Mouse (Mus musculus): Measurements from ENCODE around the gene Gm43951. TPM values are rescaled to one million over a fixed set of nuclear protein-coding genes. Genes with fewer than 3 reads are reported as not detected.
"Not testable (repeated sequence)": the region's sequence is repeated elsewhere in the genome, so short reads cannot be mapped to it uniquely, and the experiment has no call there.

Gm43951 gene
- polyA plus RNA-seq, 1 experiment from 2014 or later, result not detected

- Histone ChIP-seq H3K4me3 (replicated peaks) (no peak overlapping the region), H3K4me2 (no peak overlapping the region), H3K36me3 (replicated peaks) (peaks cover under 1% of the 10 kb centered on the region; the same call in 1 of the 2 replicates), H3K9ac (no peak overlapping the region), H3K9me3 (replicated peaks) (no peaks in the 10 kb centered on the region), H3K4me1 (replicated peaks) (peaks cover 27% of the 10 kb centered on the region), H3K27me3 (no peaks in the 10 kb centered on the region), H3K27ac (replicated peaks) (no peak overlapping the region)
- no peak for ATAC-seq (ENCODE audit: insufficient read depth)
- WGBS (ENCODE audit: insufficient replicate concordance), result 77% methylated on average over 1 of the region's 1 CpGs
Measured at GRCm38 (mm10) chr11:72203440-72203839, 3.2 kb downstream of the Gm43951 start.

GRCm38 (mm10) chr11:72196506-72196905 is 10.1 kb downstream of the Gm43951 start:
- no peaks in the 10 kb centered on the region for H3K27me3 ChIP-seq
- H3K27ac ChIP-seq (replicated peaks), result no peak overlapping the region
- no peaks in the 10 kb centered on the region for H3K4me1 ChIP-seq (replicated peaks)
- WGBS (ENCODE audit: insufficient replicate concordance), result 74% methylated on average over 8 of the region's 8 CpGs
- H3K9ac ChIP-seq, result no peak overlapping the region
- H3K4me2 ChIP-seq, result no peak overlapping the region
- ATAC-seq (ENCODE audit: insufficient read depth), result no peak
- H3K4me3 ChIP-seq (replicated peaks), result no peak overlapping the region
- H3K36me3 ChIP-seq (replicated peaks), result peaks cover 14% of the 10 kb centered on the region; the same call in 1 of the 2 replicates
- no peaks in the 10 kb centered on the region for H3K9me3 ChIP-seq (replicated peaks)

- Histone ChIP-seq H3K27ac (replicated peaks) (no peak overlapping the region), H3K4me1 (replicated peaks) (no peaks in the 10 kb centered on the region), H3K4me3 (replicated peaks) (no peak overlapping the region), H3K36me3 (replicated peaks) (peaks cover 26% of the 10 kb centered on the region; the same call in 1 of the 2 replicates), H3K9me3 (replicated peaks) (no peaks in the 10 kb centered on the region), H3K9ac (no peak overlapping the region), H3K27me3 (no peaks in the 10 kb centered on the region), H3K4me2 (no peak overlapping the region)
- ATAC-seq (ENCODE audit: insufficient read depth), result no peak
- WGBS (ENCODE audit: insufficient replicate concordance), result 76% methylated on average over 2 of the region's 2 CpGs
Measured at GRCm38 (mm10) chr11:72194259-72194658, 12.4 kb downstream of the Gm43951 start.

- ATAC-seq (ENCODE audit: insufficient read depth), result no peak
- no peak overlapping the region for H3K4me3 ChIP-seq (replicated peaks)
- no peak overlapping the region for H3K4me2 ChIP-seq
- H3K9ac ChIP-seq, result no peak overlapping the region
- WGBS (ENCODE audit: insufficient replicate concordance), result 69% methylated on average over 1 of the region's 1 CpGs
- no peaks in the 10 kb centered on the region for H3K27me3 ChIP-seq
- peaks cover 19% of the 10 kb centered on the region; the same call in 1 of the 2 replicates for H3K36me3 ChIP-seq (replicated peaks)
- H3K9me3 ChIP-seq (replicated peaks), result no peaks in the 10 kb centered on the region
- no peaks in the 10 kb centered on the region for H3K4me1 ChIP-seq (replicated peaks)
- H3K27ac ChIP-seq (replicated peaks), result no peak overlapping the region
Measured at GRCm38 (mm10) chr11:72190857-72191256, 15.8 kb downstream of the Gm43951 start.

GRCm38 (mm10) chr11:72184252-72184651 is 22.4 kb downstream of the Gm43951 start:
- ATAC-seq (ENCODE audit: insufficient read depth), result no peak
- no peak overlapping the region for H3K27ac ChIP-seq (replicated peaks)
- H3K4me1 ChIP-seq (replicated peaks), result no peaks in the 10 kb centered on the region
- WGBS (ENCODE audit: insufficient replicate concordance), result 65% methylated on average over 4 of the region's 4 CpGs
- H3K27me3 ChIP-seq, result no peaks in the 10 kb centered on the region
- peaks cover 13% of the 10 kb centered on the region for H3K36me3 ChIP-seq (replicated peaks)
- H3K9ac ChIP-seq, result no peak overlapping the region
- no peak overlapping the region for H3K4me2 ChIP-seq
- no peak overlapping the region for H3K4me3 ChIP-seq (replicated peaks)
- no peaks in the 10 kb centered on the region for H3K9me3 ChIP-seq (replicated peaks)

- Histone ChIP-seq H3K4me2 (no peak overlapping the region), H3K27me3 (no peaks in the 10 kb centered on the region), H3K9ac (no peak overlapping the region), H3K27ac (replicated peaks) (no peak overlapping the region), H3K36me3 (replicated peaks) (peaks cover 13% of the 10 kb centered on the region; the same call in 1 of the 2 replicates), H3K4me1 (replicated peaks) (no peaks in the 10 kb centered on the region), H3K4me3 (replicated peaks) (no peak overlapping the region), H3K9me3 (replicated peaks) (no peaks in the 10 kb centered on the region)
- ATAC-seq (ENCODE audit: insufficient read depth), result no peak
- 79% methylated on average over 4 of the region's 4 CpGs for WGBS (ENCODE audit: insufficient replicate concordance)
Measured at GRCm38 (mm10) chr11:72181136-72181535, 25.5 kb downstream of the Gm43951 start.

- H3K4me1 ChIP-seq (replicated peaks), result no peaks in the 10 kb centered on the region
- 71% methylated on average over 5 of the region's 5 CpGs for WGBS (ENCODE audit: insufficient replicate concordance)
- H3K9me3 ChIP-seq (replicated peaks), result no peaks in the 10 kb centered on the region
- no peak overlapping the region for H3K27ac ChIP-seq (replicated peaks)
- no peak overlapping the region for H3K4me2 ChIP-seq
- no peak overlapping the region for H3K4me3 ChIP-seq (replicated peaks)
- peaks cover 18% of the 10 kb centered on the region for H3K36me3 ChIP-seq (replicated peaks)
- no peak for ATAC-seq (ENCODE audit: insufficient read depth)
- no peaks in the 10 kb centered on the region for H3K27me3 ChIP-seq
- H3K9ac ChIP-seq, result no peak overlapping the region
Measured at GRCm38 (mm10) chr11:72180556-72180955, 26.1 kb downstream of the Gm43951 start.

GRCm38 (mm10) chr11:72176553-72176952 is 30.1 kb downstream of the Gm43951 start:
- Histone ChIP-seq H3K4me3 (replicated peaks) (no peak overlapping the region), H3K4me2 (no peak overlapping the region), H3K4me1 (replicated peaks) (no peaks in the 10 kb centered on the region), H3K27ac (replicated peaks) (no peak overlapping the region), H3K27me3 (no peaks in the 10 kb centered on the region), H3K36me3 (replicated peaks) (peaks cover 32% of the 10 kb centered on the region), H3K9me3 (replicated peaks) (no peaks in the 10 kb centered on the region), H3K9ac (no peak overlapping the region)
- WGBS (ENCODE audit: insufficient replicate concordance), result 73% methylated on average over 3 of the region's 3 CpGs
- no peak for ATAC-seq (ENCODE audit: insufficient read depth)

GRCm38 (mm10) chr11:72175966-72176365 is 30.7 kb downstream of the Gm43951 start:
- Histone ChIP-seq H3K9ac (no peak overlapping the region), H3K36me3 (replicated peaks) (peaks cover 31% of the 10 kb centered on the region), H3K4me1 (replicated peaks) (no peaks in the 10 kb centered on the region), H3K27me3 (no peaks in the 10 kb centered on the region), H3K4me3 (replicated peaks) (no peak overlapping the region), H3K27ac (replicated peaks) (no peak overlapping the region), H3K4me2 (no peak overlapping the region), H3K9me3 (replicated peaks) (no peaks in the 10 kb centered on the region)
- WGBS (ENCODE audit: insufficient replicate concordance), result 72% methylated on average over 5 of the region's 5 CpGs
- ATAC-seq (ENCODE audit: insufficient read depth), result no peak

GRCm38 (mm10) chr11:72174721-72175120 is 31.9 kb downstream of the Gm43951 start:
- Histone ChIP-seq H3K27ac (replicated peaks) (no peak overlapping the region), H3K4me3 (replicated peaks) (no peak overlapping the region), H3K27me3 (no peaks in the 10 kb centered on the region), H3K4me2 (no peak overlapping the region), H3K9me3 (replicated peaks) (no peaks in the 10 kb centered on the region), H3K36me3 (replicated peaks) (peaks cover 31% of the 10 kb centered on the region), H3K9ac (no peak overlapping the region), H3K4me1 (replicated peaks) (no peaks in the 10 kb centered on the region)
- ATAC-seq (ENCODE audit: insufficient read depth), result no peak
- WGBS (ENCODE audit: insufficient replicate concordance), result 71% methylated on average over 6 of the region's 6 CpGs

- ATAC-seq (ENCODE audit: insufficient read depth), result no peak
- WGBS (ENCODE audit: insufficient replicate concordance), result 73% methylated on average over 5 of the region's 5 CpGs
Measured at GRCm38 (mm10) chr11:72173506-72173905, 33.1 kb downstream of the Gm43951 start.

GRCm38 (mm10) chr11:72171906-72172305 is 34.7 kb downstream of the Gm43951 start:
- WGBS (ENCODE audit: insufficient replicate concordance), result 60% methylated on average over 4 of the region's 4 CpGs
- H3K27ac ChIP-seq (replicated peaks); H3K4me1 ChIP-seq (replicated peaks); H3K4me2 ChIP-seq; H3K9ac ChIP-seq; H3K9me3 ChIP-seq (replicated peaks); H3K27me3 ChIP-seq; ATAC-seq (ENCODE audit: insufficient read depth); H3K4me3 ChIP-seq (replicated peaks): not testable (repeated sequence)
- H3K36me3 ChIP-seq (replicated peaks), result peaks cover 24% of the 10 kb centered on the region

More at GRCm38 (mm10) chr11:72173506-72173905, 33.1 kb downstream of the Gm43951 start:
- H3K4me1 ChIP-seq (replicated peaks), result no peaks in the 10 kb centered on the region
- H3K4me2 ChIP-seq, result no peak overlapping the region
- no peaks in the 10 kb centered on the region for H3K27me3 ChIP-seq
- no peak overlapping the region for H3K4me3 ChIP-seq (replicated peaks)
- no peaks in the 10 kb centered on the region for H3K9me3 ChIP-seq (replicated peaks)
- H3K36me3 ChIP-seq (replicated peaks), result peaks cover 31% of the 10 kb centered on the region
- H3K9ac ChIP-seq, result no peak overlapping the region
- no peak overlapping the region for H3K27ac ChIP-seq (replicated peaks)
